Mouse (Mus musculus) MEL (cell line): ENCODE results near the gene Slc5a4b. TPM values are rescaled to one million over a fixed set of nuclear protein-coding genes. Genes with fewer than 3 reads are reported as not detected.

Source experiments
- DNase-seq: peaks from one replicate; pipeline ENCODE4 v3.0.0; 2011; ENCODE audit warnings: low read depth, low spot score
- H3K27ac ChIP-seq: 2 replicates; pipeline ENCODE4 v1.5.1; 2012; ENCODE audit warnings: low read depth, mild to moderate bottlenecking, control low read depth, low read length, moderate library complexity; ENCODE audit not compliant: control insufficient read depth
- H3K27me3 ChIP-seq, 2 experiments: fragments of 150-350 bp in 1 of 2; sonication (generic) in 1 of 2; 2 replicates each; pipeline ENCODE4 v1.6.1; 2012; ENCODE audit warnings: low read length in 2 of 2, mild to moderate bottlenecking in 2 of 2, improper control_type of control experiment in 1 of 2, moderate library complexity in 1 of 2; ENCODE audit not compliant: insufficient read depth in 2 of 2, control insufficient read depth in 1 of 2
- H3K36me3 ChIP-seq, 2 experiments: 2 replicates each; pipeline ENCODE4 v1.6.1; 2012 to 2014; ENCODE audit warnings: low read length in 2 of 2, improper control_type of control experiment in 1 of 2, inconsistent platforms in 1 of 2, mild to moderate bottlenecking in 1 of 2; ENCODE audit not compliant: insufficient read depth in 2 of 2, control insufficient read depth in 1 of 2
- H3K4me1 ChIP-seq, 2 experiments: fragments of 150-350 bp in 1 of 2; sonication (generic) in 1 of 2; 2 replicates each; pipeline ENCODE4 v1.6.1; 2012; ENCODE audit warnings: low read length in 2 of 2, improper control_type of control experiment in 1 of 2, mild to moderate bottlenecking in 1 of 2; ENCODE audit not compliant: insufficient read depth in 2 of 2, control insufficient read depth in 1 of 2
- H3K4me3 ChIP-seq, 2 experiments: fragments of 150-350 bp in 1 of 2; sonication (generic) in 1 of 2; 2 replicates each; pipeline ENCODE4 v1.5.1; 2012; ENCODE audit warnings: low read depth in 2 of 2, low read length in 2 of 2, mild to moderate bottlenecking in 2 of 2, moderate library complexity in 2 of 2, control low read depth in 1 of 2, improper control_type of control experiment in 1 of 2; ENCODE audit not compliant: control insufficient read depth in 1 of 2, insufficient read depth in 1 of 2
- H3K79me2 ChIP-seq: 2 replicates; pipeline ENCODE4 v1.6.1; 2012; ENCODE audit warnings: mild to moderate bottlenecking, low read length, moderate library complexity; ENCODE audit not compliant: control insufficient read depth, poor library complexity, insufficient read depth
- H3K9ac ChIP-seq: 2 replicates; pipeline ENCODE4 v1.6.1; 2012; ENCODE audit warnings: low read depth, mild to moderate bottlenecking, control low read depth, low read length, moderate library complexity; ENCODE audit not compliant: control insufficient read depth, poor library complexity, severe bottlenecking
- H3K9me3 ChIP-seq: fragments of 150-350 bp; sonication (generic); replicated peaks from 2 replicates; pipeline ENCODE4 v1.6.1; 2012; ENCODE audit warnings: mild to moderate bottlenecking, low read length, improper control_type of control experiment, moderate library complexity; ENCODE audit not compliant: insufficient read depth
- CHD1 ChIP-seq: IDR thresholded peaks from 2 replicates; pipeline ENCODE4 v1.6.1; 2012; ENCODE audit warnings: low read depth, mild to moderate bottlenecking, inconsistent platforms, low read length, improper control_type of control experiment
- CHD2 ChIP-seq: IDR thresholded peaks from 2 replicates; pipeline ENCODE4 v1.6.1; 2011; ENCODE audit warnings: low read length, improper control_type of control experiment
- E2F4 ChIP-seq: IDR thresholded peaks from 2 replicates; pipeline ENCODE4 v1.6.1; 2011; ENCODE audit warnings: low read depth, low read length, improper control_type of control experiment, borderline replicate concordance
- GABPA ChIP-seq: IDR thresholded peaks from 2 replicates; pipeline ENCODE4 v1.6.1; 2012; ENCODE audit warnings: low read depth, mild to moderate bottlenecking, inconsistent platforms, low read length, improper control_type of control experiment, moderate library complexity
- GATA1 ChIP-seq: IDR thresholded peaks from 2 replicates; pipeline ENCODE4 v1.6.1; 2011; ENCODE audit warnings: low read depth, low read length, improper control_type of control experiment
- HCFC1 ChIP-seq: IDR thresholded peaks from 2 replicates; pipeline ENCODE4 v1.6.1; 2012; ENCODE audit warnings: low read depth, mild to moderate bottlenecking, inconsistent platforms, low read length, improper control_type of control experiment, moderate library complexity
- JUND ChIP-seq: IDR thresholded peaks from 2 replicates; pipeline ENCODE4 v1.6.1; 2011; ENCODE audit warnings: low read depth, mild to moderate bottlenecking, improper control_type of control experiment, low read length
- MXI1 ChIP-seq: IDR thresholded peaks from 2 replicates; pipeline ENCODE4 v1.6.1; 2011; ENCODE audit warnings: mild to moderate bottlenecking, low read depth, low read length, improper control_type of control experiment
- NELFE ChIP-seq: IDR thresholded peaks from 2 replicates; pipeline ENCODE4 v1.6.1; 2011; ENCODE audit warnings: low read depth, low read length, improper control_type of control experiment
- NRF1 ChIP-seq: IDR thresholded peaks from 2 replicates; pipeline ENCODE4 v1.6.1; 2014; ENCODE audit warnings: low read depth, mild to moderate bottlenecking, inconsistent platforms, low read length, improper control_type of control experiment, moderate library complexity; ENCODE audit not compliant: poor library complexity, insufficient read depth, severe bottlenecking
- POLR2A ChIP-seq, 2 experiments: IDR thresholded peaks; 2 replicates each; pipeline ENCODE4 v1.6.1; 2011 to 2012; ENCODE audit warnings: low read length in 2 of 2, mild to moderate bottlenecking in 2 of 2, control low read depth in 1 of 2, improper control_type of control experiment in 1 of 2, low read depth in 1 of 2, moderate library complexity in 1 of 2; ENCODE audit not compliant: control insufficient read depth in 1 of 2, insufficient read depth in 1 of 2, poor library complexity in 1 of 2
- POLR2AphosphoS5 ChIP-seq: IDR thresholded peaks from 2 replicates; pipeline ENCODE4 v1.6.1; 2012; ENCODE audit warnings: low read depth, borderline replicate concordance, mild to moderate bottlenecking, inconsistent platforms, low read length, moderate library complexity, mixed read lengths
- RCOR1 ChIP-seq: IDR thresholded peaks from 2 replicates; pipeline ENCODE4 v1.6.1; 2012; ENCODE audit warnings: low read depth, mild to moderate bottlenecking, inconsistent platforms, low read length, improper control_type of control experiment
- TCF12 ChIP-seq: IDR thresholded peaks from 2 replicates; pipeline ENCODE4 v1.6.1; 2014; ENCODE audit warnings: low read depth, mild to moderate bottlenecking, inconsistent platforms, low read length, improper control_type of control experiment, moderate library complexity
- UBTF ChIP-seq: IDR thresholded peaks from 2 replicates; pipeline ENCODE4 v1.6.1; 2012; ENCODE audit warnings: low read depth, mild to moderate bottlenecking, inconsistent platforms, low read length, improper control_type of control experiment, moderate library complexity, borderline replicate concordance; ENCODE audit not compliant: insufficient read depth
- USF2 ChIP-seq, 2 experiments: IDR thresholded peaks; 2 replicates each; pipeline ENCODE4 v1.6.1; 2011 to 2012; ENCODE audit warnings: improper control_type of control experiment in 2 of 2, low read length in 2 of 2, borderline replicate concordance in 1 of 2, inconsistent platforms in 1 of 2, low read depth in 1 of 2, mild to moderate bottlenecking in 1 of 2; ENCODE audit not compliant: insufficient read depth in 1 of 2
- ZMIZ1 ChIP-seq: IDR thresholded peaks from 2 replicates; pipeline ENCODE4 v1.6.1; 2012; ENCODE audit warnings: low read depth, mild to moderate bottlenecking, inconsistent platforms, low read length, improper control_type of control experiment, moderate library complexity
- ZNF384 ChIP-seq: IDR thresholded peaks from 2 replicates; pipeline ENCODE4 v1.6.1; 2012; ENCODE audit warnings: low read depth, mild to moderate bottlenecking, inconsistent platforms, low read length, improper control_type of control experiment
- polyA plus RNA-seq, 2 experiments: library from polyadenylated mRNA; stranded (reverse) in 1 of 2; unstranded in 1 of 2; fragments of >175 nt in 1 of 2; fragments of >200 nt in 1 of 2; gene quantifications; 2 replicates each; pipeline versions ENCODE4 v1.2.1 to v1.2.4; 2012; ENCODE audit warnings: low replicate concordance in 2 of 2, low read depth in 1 of 2; ENCODE audit not compliant: insufficient read length in 2 of 2, insufficient read depth in 1 of 2, missing spikeins in 1 of 2
- total RNA-seq: library from RNA; depleted of rRNA; stranded (reverse); fragments of 300-350 nt; gene quantifications from 2 replicates; pipeline ENCODE4 v1.2.3, GENCODE M21; 2012; rRNA removed

Gene Slc5a4b
- not detected in 2 replicates for total RNA-seq
- under 1 TPM in 1 of 2 experiments, not detected in 1; 0.03 TPM for polyA plus RNA-seq

DNA sequence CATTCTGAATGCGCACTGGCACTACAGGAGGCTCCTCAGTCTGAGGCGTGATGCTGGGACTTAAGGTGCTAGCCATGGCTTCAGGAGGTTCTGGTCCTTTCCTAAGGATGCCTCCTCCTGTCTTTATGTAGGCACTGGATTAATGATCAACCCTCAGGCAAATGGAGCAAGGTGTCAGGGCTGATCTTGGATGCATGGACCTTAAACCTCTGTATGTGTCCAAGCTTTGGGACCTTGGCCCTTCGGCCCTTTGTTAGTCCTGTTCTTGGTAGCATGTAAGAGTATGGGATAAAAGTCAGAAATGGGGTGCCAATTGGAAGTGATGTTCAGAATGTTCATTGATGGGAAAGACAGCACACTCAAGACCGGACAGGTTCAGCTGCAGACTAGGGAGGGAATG, at the start of gene Slc5a4b:
Gene Slc5a4b (minus strand): TSS at position 101 of the 400 bp plus-strand sequence.
- DNase-seq = no peak
- no peaks in the 10 kb centered on the region for H3K36me3 ChIP-seq
- TF ChIP-seq GATA1 = no peak
- no peak for TF ChIP-seq USF2 (IDR thresholded peaks at IDR 0.05; ENCODE audit: borderline replicate concordance in 1 of 2, insufficient read depth in 1 of 2, low read depth in 1 of 2, low read length in 2 of 2)
- TF ChIP-seq ZNF384 = no peak
- no peak for TF ChIP-seq E2F4
- no peak for TF ChIP-seq GABPA
- no peak for TF ChIP-seq HCFC1
- no peak for TF ChIP-seq CHD2
- no peak for TF ChIP-seq CHD1
- TF ChIP-seq NELFE = no peak
- H3K9me3 ChIP-seq = no peaks in the 10 kb centered on the region
- H3K27me3 ChIP-seq = peaks cover 6 to 7% of the 10 kb centered on the region in 2 experiments; a peak in 3 of 4 replicates
- H3K9ac ChIP-seq = no peak within 1 kb of the TSS
- no peaks in the 10 kb centered on the region for H3K4me1 ChIP-seq
- H3K79me2 ChIP-seq = no peaks in the 10 kb centered on the region
- H3K27ac ChIP-seq = no peak within 1 kb of the TSS
- H3K4me3 ChIP-seq = no peak within 1 kb of the TSS

DNA sequence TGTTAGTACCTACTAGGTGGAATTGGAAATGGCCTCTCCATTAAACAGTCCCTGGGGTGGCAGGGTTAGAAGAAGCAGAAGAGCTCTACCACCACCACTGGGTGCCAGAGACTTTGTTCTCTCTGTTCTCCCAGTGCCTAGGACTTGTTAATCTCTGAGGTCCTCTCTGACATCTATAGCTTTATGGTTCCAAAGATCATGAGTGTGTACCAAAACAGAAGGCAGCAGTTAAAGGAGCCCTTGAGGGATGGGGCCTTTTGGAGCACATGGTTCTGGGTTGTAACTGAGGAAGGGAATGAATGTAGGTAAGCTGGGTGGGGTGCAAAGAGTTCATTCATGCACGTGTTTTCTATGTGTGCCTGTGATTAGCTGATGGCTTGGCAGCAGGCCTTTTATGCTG, 47.2 kb upstream of the Slc5a4b start:
- H3K9me3 ChIP-seq = no peaks in the 10 kb centered on the region

GRCm38 (mm10) chr10:76157528-76157927, 46.8 kb upstream of the Slc5a4b start:
- Histone ChIP-seq H3K9me3 (no peaks in the 10 kb centered on the region), H3K4me3 (no peak overlapping the region), H3K27me3 (peaks cover 0 to 10% of the 10 kb centered on the region in 2 experiments), H3K9ac (no peak overlapping the region), H3K27ac (no peak overlapping the region), H3K79me2 (no peaks in the 10 kb centered on the region), H3K36me3 (no peaks in the 10 kb centered on the region), H3K4me1 (no peaks in the 10 kb centered on the region)
- no peak for DNase-seq
- TF ChIP-seq GABPA (no peak), TCF12 (no peak)

More for the DNA sequence above, 47.2 kb upstream of the Slc5a4b start:
- Histone ChIP-seq H3K4me1 (no peaks in the 10 kb centered on the region), H3K4me3 (no peak overlapping the region), H3K27ac (no peak overlapping the region), H3K9ac (no peak overlapping the region), H3K79me2 (no peaks in the 10 kb centered on the region), H3K36me3 (no peaks in the 10 kb centered on the region), H3K27me3 (peaks cover 2 to 10% of the 10 kb centered on the region in 2 experiments)
- TF ChIP-seq GATA1 (no peak), ZMIZ1 (no peak), POLR2AphosphoS5 (no peak), POLR2A (IDR thresholded peaks at IDR 0.05; ENCODE audit: control insufficient read depth in 1 of 2, insufficient read depth in 1 of 2, low read depth in 1 of 2, low read length in 2 of 2, poor library complexity in 1 of 2) (no peak), JUND (no peak), UBTF (no peak), MXI1 (no peak), TCF12 (no peak), NRF1 (no peak), RCOR1 (no peak)
- no peak for DNase-seq
